Mouse (Mus musculus) heart, postnatal 14 days (tissue): Measurements from ENCODE around the gene Pdia5. TPM values are rescaled to one million over a fixed set of nuclear protein-coding genes. Genes with fewer than 3 reads are reported as not detected.

Experiments used
- DNase-seq, 2 experiments: peaks; one replicate each; pipeline ENCODE4 v3.0.0; 2021 to 2022
- intact Hi-C: fragments of 180-260 bp; cut with DNase I; formaldehyde crosslinking; loops from one replicate; pipeline ENCODE4 v1.15.1; 2025
- total RNA-seq, 2 experiments: library from RNA; stranded (reverse); gene quantifications; 2 replicates each; pipeline ENCODE4 v1.2.3; 2021

Pdia5 gene
- total RNA-seq, 2 experiments from 2014 or later: 6.1 to 7.5 TPM

GRCm38 (mm10) chr16:35487056-35487455 lies 3.6 kb downstream of the Pdia5 start:
- intact Hi-C loops: no loop called here
- no peak for DNase-seq

GRCm38 (mm10) chr16:35485711-35486110 lies 5.0 kb downstream of the Pdia5 start:
- no peak for DNase-seq
- intact Hi-C loops: no loop called here

GRCm38 (mm10) chr16:35484526-35485233 lies 6.0 kb downstream of the Pdia5 start:
- intact Hi-C loops: no loop called here
- no peak for DNase-seq

DNA sequence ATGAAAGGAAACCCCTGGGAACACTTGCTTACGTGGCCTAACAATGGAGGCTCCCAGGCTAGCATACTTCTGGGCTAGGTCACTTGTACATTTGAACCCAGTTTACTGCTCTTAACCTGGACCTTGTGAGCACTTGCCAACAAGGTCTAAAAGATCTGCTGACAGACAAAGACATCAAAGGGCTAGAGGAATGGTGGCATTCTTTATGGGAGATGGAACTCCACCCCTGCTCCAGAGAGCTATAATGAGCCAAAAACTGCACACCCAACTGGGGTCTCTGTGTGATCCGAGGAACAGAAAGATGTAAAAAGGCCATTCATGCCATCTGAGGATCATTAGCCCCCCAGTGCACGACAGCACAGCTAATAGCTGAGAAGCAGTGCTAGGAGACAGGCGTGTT lies 6.6 kb downstream of the Pdia5 start:
- intact Hi-C loops: no loop called here
- DNase-seq: no peak

DNA sequence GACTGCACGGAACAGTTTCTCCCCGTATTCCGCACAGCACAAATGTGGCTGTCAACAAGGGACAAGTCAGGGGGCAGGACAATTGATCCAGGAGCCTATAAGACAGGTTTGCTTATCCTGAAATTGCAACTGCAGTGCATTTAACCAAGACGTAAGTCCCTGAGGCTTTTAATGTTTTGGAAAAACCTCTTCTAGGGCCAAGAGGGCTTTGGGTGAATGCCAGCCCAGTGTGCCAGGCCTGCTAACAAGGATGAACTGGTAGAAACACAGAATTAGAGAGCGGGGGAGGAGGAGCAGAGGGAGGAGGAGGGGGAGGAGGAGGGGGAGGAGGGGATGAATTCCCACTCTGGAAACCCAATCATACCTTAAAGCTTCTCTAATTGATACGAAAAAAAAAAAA lies 11.4 kb downstream of the Pdia5 start:
- DNase-seq: peak; percentile 23 to 39
- intact Hi-C loops: no loop called here

DNA sequence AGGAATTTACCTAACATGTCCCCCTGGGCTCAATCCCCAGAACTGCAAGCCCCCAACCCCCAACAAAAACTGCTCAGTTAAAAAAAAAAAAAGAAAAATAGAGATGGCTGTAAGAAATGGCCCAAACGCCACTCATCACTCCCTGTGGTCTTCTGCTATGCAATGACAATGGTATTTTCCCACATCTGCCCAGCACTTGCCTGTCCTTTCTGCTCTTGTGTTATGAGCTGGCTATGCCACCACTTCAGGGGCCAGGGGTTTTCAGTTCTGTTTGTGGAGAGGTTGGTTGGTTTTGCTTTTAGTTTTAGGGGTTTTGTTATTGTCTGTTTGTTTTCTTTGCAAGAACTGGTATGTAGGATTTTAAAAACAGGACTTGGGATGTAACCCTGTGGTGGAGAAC lies 13.4 kb downstream of the Pdia5 start:
- intact Hi-C loops: no loop called here
- DNase-seq: no peak

GRCm38 (mm10) chr16:35472569-35473275 lies 18.0 kb downstream of the Pdia5 start:
- peak in 1 of 2 experiments; percentile 26 for DNase-seq
- intact Hi-C loops: no loop called here

- peak; percentile 21 to 24 for DNase-seq
- intact Hi-C loops: no loop called here
Measured at GRCm38 (mm10) chr16:35471841-35472568, 18.7 kb downstream of the Pdia5 start.

DNA sequence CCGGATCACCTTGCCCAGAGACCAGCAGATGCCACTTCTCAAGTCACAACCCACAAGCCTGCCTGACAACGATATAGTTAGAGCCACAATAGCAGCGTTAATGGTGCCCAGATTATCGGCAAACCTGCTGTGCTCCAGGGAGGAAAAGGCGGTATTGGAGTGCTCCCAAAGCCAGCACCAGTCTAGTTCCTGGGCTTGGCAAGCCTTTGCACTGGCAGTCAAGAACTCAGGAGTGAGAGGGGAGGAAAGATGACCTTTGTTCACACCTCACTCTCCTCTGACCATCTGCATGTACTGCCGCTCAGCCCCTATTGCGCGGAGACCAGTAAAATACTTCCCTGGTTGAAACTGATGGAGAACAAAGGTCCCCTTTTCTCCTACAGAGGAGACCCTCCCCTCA lies 19.7 kb downstream of the Pdia5 start:
- peak in 1 of 2 experiments; percentile 32 for DNase-seq
- intact Hi-C loops: no loop called here

GRCm38 (mm10) chr16:35470096-35470495 lies 20.6 kb downstream of the Pdia5 start:
- DNase-seq: peak in 1 of 2 experiments; percentile 34

DNA sequence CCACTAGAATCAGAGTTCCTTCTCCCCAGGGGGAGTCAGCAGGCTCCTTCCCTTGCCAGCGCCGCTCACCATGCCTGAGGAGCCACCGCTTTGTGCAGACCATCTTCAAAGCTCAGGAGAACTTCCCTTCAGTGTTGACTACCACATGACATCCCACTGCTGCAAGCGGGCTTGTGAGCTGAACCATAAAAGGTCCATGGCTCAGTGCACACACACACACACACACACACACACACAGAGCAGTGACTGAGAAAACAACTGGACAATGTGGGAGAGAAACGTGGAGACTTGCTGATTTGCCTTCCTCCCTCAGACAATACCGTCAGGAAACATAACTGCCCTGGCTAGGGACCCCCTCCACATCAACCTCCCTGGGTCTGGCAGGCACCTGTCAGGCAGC lies 21.7 kb downstream of the Pdia5 start:
- intact Hi-C loops: no loop called here
- DNase-seq: no peak

More at GRCm38 (mm10) chr16:35470096-35470495, 20.6 kb downstream of the Pdia5 start:
- intact Hi-C loops: no loop called here

- DNase-seq: no peak
- intact Hi-C loops: no loop called here
Measured at GRCm38 (mm10) chr16:35467044-35467443, 23.6 kb downstream of the Pdia5 start.

- intact Hi-C loops: no loop called here
- DNase-seq: peak; percentile 36 to 60
Measured at GRCm38 (mm10) chr16:35465808-35466351, 24.8 kb downstream of the Pdia5 start.

GRCm38 (mm10) chr16:35464686-35465308 lies 25.9 kb downstream of the Pdia5 start:
- intact Hi-C loops: no loop called here

DNA sequence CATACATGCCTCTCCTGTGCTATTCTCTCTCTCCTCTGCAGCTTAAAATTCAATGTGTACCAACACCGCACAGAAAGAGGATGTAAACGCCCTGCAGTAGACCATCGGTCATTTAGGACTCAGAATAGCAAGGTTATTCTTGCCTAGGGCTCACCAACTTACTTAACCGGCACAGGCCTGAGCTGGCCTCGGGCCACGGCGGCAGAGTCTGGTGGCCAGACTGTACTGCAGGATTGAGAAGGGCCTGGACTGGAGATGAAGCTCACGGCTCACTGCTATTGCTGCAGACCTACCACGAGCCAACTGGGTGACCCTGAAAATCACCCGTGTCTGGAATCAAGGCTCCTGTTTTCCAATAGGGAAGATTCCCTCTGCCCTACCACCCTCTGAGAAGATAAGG lies 27.0 kb downstream of the Pdia5 start:
- intact Hi-C loops: no loop called here
- DNase-seq: no peak

More at GRCm38 (mm10) chr16:35464686-35465308, 25.9 kb downstream of the Pdia5 start:
- DNase-seq: no peak

DNA sequence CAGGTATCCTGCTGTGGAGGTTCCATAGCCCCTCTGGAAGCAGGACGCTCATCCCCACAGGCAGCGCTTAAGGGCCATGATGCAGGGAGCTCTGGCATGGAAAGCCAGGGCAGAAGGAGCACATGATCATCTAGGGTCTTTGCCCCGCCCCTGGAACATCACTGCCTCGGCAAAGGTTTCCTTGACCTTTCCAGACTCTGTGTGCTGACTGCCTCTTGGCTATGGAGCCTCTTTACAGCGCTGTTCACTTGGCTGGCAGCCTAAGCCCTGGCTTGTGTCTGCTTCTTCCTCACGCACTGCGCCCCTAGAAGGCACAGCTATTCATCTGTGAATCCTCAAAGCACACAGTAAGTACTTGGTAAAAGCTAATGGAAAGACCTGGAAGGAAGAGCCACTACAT lies 27.7 kb downstream of the Pdia5 start:
- intact Hi-C loops: no loop called here

DNA sequence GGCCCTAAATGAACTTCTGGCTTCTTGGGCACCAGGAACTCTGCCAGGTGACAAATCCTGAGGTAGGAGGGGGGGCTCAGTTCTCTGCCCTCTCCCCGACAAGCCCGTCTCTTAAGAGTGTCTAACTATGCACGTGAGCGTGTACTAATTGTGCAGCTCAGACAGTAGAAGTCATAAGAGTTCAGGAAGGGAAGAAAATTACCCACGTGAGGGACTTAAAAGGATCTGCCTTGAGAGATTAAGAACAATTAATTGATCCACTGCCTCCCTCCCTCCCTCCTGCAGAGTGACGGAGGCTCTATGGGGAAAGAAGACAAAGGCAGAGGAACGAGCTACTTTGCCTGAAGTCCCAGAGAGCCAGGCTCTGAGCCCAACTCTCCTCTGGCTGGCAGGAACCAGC lies 31.1 kb downstream of the Pdia5 start:
- DNase-seq: no peak
- intact Hi-C loops: no loop called here

More for the DNA sequence above, 27.7 kb downstream of the Pdia5 start:
- DNase-seq: no peak

GRCm38 (mm10) chr16:35458297-35458696 lies 32.4 kb downstream of the Pdia5 start:
- DNase-seq: no peak
- intact Hi-C loops: no loop called here

DNA sequence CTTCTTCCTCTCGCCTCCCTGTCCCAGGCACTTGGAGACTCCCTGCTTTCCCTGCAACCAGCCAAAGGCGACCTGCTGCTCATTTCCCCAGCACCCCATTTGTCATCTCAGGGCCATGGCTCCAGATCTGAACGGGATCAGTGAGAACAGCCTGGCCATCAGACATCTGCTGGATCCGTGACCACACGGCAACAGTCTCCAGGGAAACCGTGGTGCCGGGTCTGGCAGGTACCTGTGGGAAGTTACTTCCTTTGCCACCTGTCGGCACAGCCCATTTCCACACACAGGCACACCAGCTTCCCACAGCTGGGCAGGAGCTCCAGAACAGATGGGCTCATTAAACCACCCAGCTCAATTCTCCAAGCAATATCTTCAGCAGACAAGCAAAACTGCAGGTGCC lies 33.2 kb downstream of the Pdia5 start:
- intact Hi-C loops: no loop called here
- no peak for DNase-seq

- intact Hi-C loops: no loop called here
- DNase-seq: no peak
Measured at GRCm38 (mm10) chr16:35457011-35457419, 33.7 kb downstream of the Pdia5 start.

DNA sequence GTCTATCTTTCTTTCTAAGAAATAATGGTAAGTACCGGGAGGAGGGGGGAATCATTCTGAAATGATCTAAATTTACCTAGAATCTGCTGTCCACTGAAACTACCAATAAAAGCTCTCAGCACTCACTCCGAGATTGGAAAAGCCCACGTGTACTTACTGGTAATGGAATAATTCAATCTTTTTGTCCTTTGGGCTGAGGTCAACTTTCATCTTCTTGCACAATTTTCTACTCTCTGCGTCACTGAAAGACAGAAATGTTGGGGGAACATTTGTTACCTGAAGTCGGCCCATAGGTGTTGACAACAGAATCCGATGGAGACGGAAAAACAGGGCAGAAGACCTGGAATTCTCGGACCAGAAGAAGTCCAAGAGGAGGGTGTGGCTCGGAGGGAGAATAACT lies 34.4 kb downstream of the Pdia5 start:
- DNase-seq: no peak
- intact Hi-C loops: no loop called here
